Mouse (Mus musculus) hindbrain, embryonic 14.5 days (tissue): ENCODE data around the gene Krtap3-1. TPM values are rescaled to one million over a fixed set of nuclear protein-coding genes. Genes with fewer than 3 reads are reported as not detected.
"Not testable (repeated sequence)": the region's sequence is repeated elsewhere in the genome, so short reads cannot be mapped to it uniquely, and the experiment has no call there.

Source experiments
- ATAC-seq: fragments of 200-750 bp; cut with Nextera tagmentation; 2 replicates; pipeline ENCODE4 v1.8.0; 2017; ENCODE audit warnings: moderate number of reproducible peaks, mild to moderate bottlenecking, moderate TSS enrichment, moderate library complexity; ENCODE audit not compliant: low FRiP score
- DNase-seq: peaks from one replicate; pipeline ENCODE4 v3.0.0-alpha.2; 2015; ENCODE audit warnings: low spot score
- H3K27ac ChIP-seq: fragments of 300-500 bp; sonication (generic); 2 replicates; pipeline ENCODE4 v1.5.1; 2014; ENCODE audit warnings: mild to moderate bottlenecking, moderate library complexity
- H3K27me3 ChIP-seq: fragments of 300-500 bp; sonication (generic); 2 replicates; pipeline ENCODE4 v1.6.1; 2014; ENCODE audit warnings: mild to moderate bottlenecking, low read length, mixed read lengths; ENCODE audit not compliant: control insufficient read depth, insufficient read depth
- H3K36me3 ChIP-seq: fragments of 300-500 bp; sonication (generic); replicated peaks from 2 replicates; pipeline ENCODE4 v1.6.1; 2014; ENCODE audit not compliant: control insufficient read depth, insufficient read depth
- H3K4me1 ChIP-seq: fragments of 300-500 bp; sonication (generic); replicated peaks from 2 replicates; pipeline ENCODE4 v1.6.1; 2014; ENCODE audit warnings: antibody characterized with exemption, low read length, mixed read lengths; ENCODE audit not compliant: control insufficient read depth, insufficient read depth
- H3K4me2 ChIP-seq: fragments of 300-500 bp; sonication (generic); replicated peaks from 2 replicates; pipeline ENCODE4 v1.6.1; 2014; ENCODE audit warnings: mild to moderate bottlenecking, moderate library complexity
- H3K4me3 ChIP-seq: fragments of 300-500 bp; sonication (generic); replicated peaks from 2 replicates; pipeline ENCODE4 v1.5.1; 2014; ENCODE audit warnings: mild to moderate bottlenecking, low read length
- H3K9ac ChIP-seq: fragments of 300-500 bp; sonication (generic); 2 replicates; pipeline ENCODE4 v1.6.1; 2014
- H3K9me3 ChIP-seq: fragments of 300-500 bp; sonication (generic); 2 replicates; pipeline ENCODE4 v1.6.1; 2016; ENCODE audit warnings: low read length; ENCODE audit not compliant: control insufficient read depth
- WGBS: fragments of 180-500 bp; shearing (Covaris S2); extraction: QIAGEN DNeasy Blood & Tissue Kit; methylation state at CpG from one replicate; pipeline ENCODE4 v1.1.7; 2014; 5-methylcytosine and 5-hydroxymethylcytosine counted together
- polyA plus RNA-seq: library from polyadenylated mRNA; unstranded; fragments of >200 nt; fragmentation: Nextera tagmentation; extraction: Ambion mirVana; gene quantifications from 2 replicates; pipeline ENCODE4 v1.2.1, GENCODE M21; 2014

Gene Krtap3-1
- not detected in 2 replicates for polyA plus RNA-seq

GRCm38 (mm10) chr11:99566530-99566929 is at the start of gene Krtap3-1:
Krtap3-1 (minus strand) TSS chr11:99566630.
- H3K4me2 ChIP-seq, result no peak within 1 kb of the TSS
- H3K27me3 ChIP-seq, result no peaks in the 10 kb centered on the region
- no peak within 1 kb of the TSS for H3K9ac ChIP-seq
- no peaks in the 10 kb centered on the region for H3K36me3 ChIP-seq
- no peaks in the 10 kb centered on the region for H3K9me3 ChIP-seq
- H3K4me3 ChIP-seq, result no peak within 1 kb of the TSS
- DNase-seq (no peak), ATAC-seq (no peak)
- WGBS, result 96% methylated on average over 7 of the region's 7 CpGs
- no peak within 1 kb of the TSS for H3K27ac ChIP-seq
- no peaks in the 10 kb centered on the region for H3K4me1 ChIP-seq

GRCm38 (mm10) chr11:99614796-99615363 is 48.5 kb upstream of the Krtap3-1 start, which contains the start of gene Krtap2-4:
Krtap2-4 (minus strand) TSS chr11:99614846.
- no peak within 1 kb of the TSS for H3K27ac ChIP-seq
- H3K36me3 ChIP-seq, result no peaks in the 10 kb centered on the region
- no peaks in the 10 kb centered on the region for H3K4me1 ChIP-seq
- no peaks in the 10 kb centered on the region for H3K9me3 ChIP-seq
- ATAC-seq, result no peak
- H3K9ac ChIP-seq, result no peak within 1 kb of the TSS
- no peak for DNase-seq
- H3K4me2 ChIP-seq, result no peak within 1 kb of the TSS
- 66% methylated on average over 3 of the region's 3 CpGs for WGBS
- H3K27me3 ChIP-seq, result no peaks in the 10 kb centered on the region
- no peak within 1 kb of the TSS for H3K4me3 ChIP-seq

- not testable (repeated sequence) for H3K27me3 ChIP-seq, ATAC-seq, H3K9ac ChIP-seq, H3K4me2 ChIP-seq, H3K27ac ChIP-seq, H3K4me1 ChIP-seq, H3K9me3 ChIP-seq, DNase-seq, H3K36me3 ChIP-seq, H3K4me3 ChIP-seq
- 79% methylated on average over 1 of the region's 2 CpGs for WGBS
Measured at GRCm38 (mm10) chr11:99610089-99610488, 43.7 kb upstream of the Krtap3-1 start, which contains the start of gene Gm11937. Gm11937 (minus strand) TSS chr11:99610189.

- no peak overlapping the region for H3K9ac ChIP-seq
- no peak overlapping the region for H3K27ac ChIP-seq
- H3K4me1 ChIP-seq, result no peaks in the 10 kb centered on the region
- H3K4me3 ChIP-seq, result no peak overlapping the region
- 87% methylated on average over 1 of the region's 1 CpGs for WGBS
- ATAC-seq (no peak), DNase-seq (no peak)
- no peaks in the 10 kb centered on the region for H3K9me3 ChIP-seq
- H3K27me3 ChIP-seq, result no peaks in the 10 kb centered on the region
- H3K36me3 ChIP-seq, result no peaks in the 10 kb centered on the region
- H3K4me2 ChIP-seq, result no peak overlapping the region
Measured at GRCm38 (mm10) chr11:99609126-99609525, 42.7 kb upstream of the Krtap3-1 start.

GRCm38 (mm10) chr11:99603208-99603607 is 36.8 kb upstream of the Krtap3-1 start, which contains the start of gene Gm11938:
Gm11938 (minus strand) TSS chr11:99603308.
- DNase-seq, H3K9ac ChIP-seq, H3K27ac ChIP-seq, H3K36me3 ChIP-seq, H3K4me3 ChIP-seq, H3K27me3 ChIP-seq, H3K9me3 ChIP-seq, H3K4me2 ChIP-seq, H3K4me1 ChIP-seq, ATAC-seq: not testable (repeated sequence)
- whole genome bisulfite sequencing, result 79% methylated on average over 1 of the region's 1 CpGs

- not testable (repeated sequence) for H3K4me3 ChIP-seq, DNase-seq
Measured at GRCm38 (mm10) chr11:99597742-99598141, 31.3 kb upstream of the Krtap3-1 start, which contains the start of gene Krtap9-3. Krtap9-3 (minus strand) TSS chr11:99598105.

GRCm38 (mm10) chr11:99590981-99591380 is 24.6 kb upstream of the Krtap3-1 start, which contains the start of gene Krtap1-3:
Krtap1-3 (minus strand) TSS chr11:99591339.
- WGBS, result 84% methylated on average over 6 of the region's 6 CpGs
- Histone ChIP-seq H3K4me3 (no peak within 1 kb of the TSS), H3K9me3 (no peaks in the 10 kb centered on the region), H3K9ac (no peak within 1 kb of the TSS), H3K4me1 (no peaks in the 10 kb centered on the region), H3K27ac (no peak within 1 kb of the TSS), H3K36me3 (no peaks in the 10 kb centered on the region), H3K4me2 (no peak within 1 kb of the TSS), H3K27me3 (no peaks in the 10 kb centered on the region)
- DNase-seq, result no peak
- no peak for ATAC-seq

More at GRCm38 (mm10) chr11:99597742-99598141, 31.3 kb upstream of the Krtap3-1 start, which contains the start of gene Krtap9-3:
- H3K9ac ChIP-seq, H3K4me1 ChIP-seq, ATAC-seq, H3K4me2 ChIP-seq, H3K27ac ChIP-seq, H3K27me3 ChIP-seq, H3K36me3 ChIP-seq, H3K9me3 ChIP-seq: not testable (repeated sequence)
- WGBS, result 82% methylated on average over 6 of the region's 6 CpGs

GRCm38 (mm10) chr11:99585096-99585495 is 18.7 kb upstream of the Krtap3-1 start:
- Histone ChIP-seq H3K36me3 (no peaks in the 10 kb centered on the region), H3K27ac (no peak overlapping the region), H3K27me3 (no peaks in the 10 kb centered on the region), H3K9me3 (no peaks in the 10 kb centered on the region), H3K4me2 (no peak overlapping the region), H3K9ac (no peak overlapping the region), H3K4me1 (no peaks in the 10 kb centered on the region), H3K4me3 (no peak overlapping the region)
- WGBS, result 90% methylated on average over 7 of the region's 7 CpGs
- no peak for ATAC-seq
- no peak for DNase-seq

- H3K27ac ChIP-seq, result no peak within 1 kb of the TSS
- H3K27me3 ChIP-seq, result no peaks in the 10 kb centered on the region
- no peaks in the 10 kb centered on the region for H3K4me1 ChIP-seq
- ATAC-seq (no peak), DNase-seq (no peak)
- no peak within 1 kb of the TSS for H3K4me2 ChIP-seq
- H3K4me3 ChIP-seq, result no peak within 1 kb of the TSS
- no peak within 1 kb of the TSS for H3K9ac ChIP-seq
- 90% methylated on average over 5 of the region's 5 CpGs for WGBS
- no peaks in the 10 kb centered on the region for H3K9me3 ChIP-seq
- no peaks in the 10 kb centered on the region for H3K36me3 ChIP-seq
Measured at GRCm38 (mm10) chr11:99583245-99583704, 16.8 kb upstream of the Krtap3-1 start, which contains the start of gene Krtap1-4. Krtap1-4 (minus strand) TSS chr11:99583654.
